Mouse (Mus musculus) midbrain, embryonic 10.5 days (tissue): ENCODE measurements around the gene Dab1. TPM values are rescaled to one million over a fixed set of nuclear protein-coding genes. Genes with fewer than 3 reads are reported as not detected.

Experiments
- DNase-seq: peaks from one replicate; pipeline ENCODE4 v3.0.0-alpha.2; 2017; ENCODE audit warnings: low spot score
- H3K27ac ChIP-seq: fragments of 300-500 bp; sonication (generic); replicated peaks from 2 replicates; pipeline ENCODE4 v1.5.1; 2016; ENCODE audit warnings: mild to moderate bottlenecking
- H3K27me3 ChIP-seq: fragments of 300-500 bp; sonication (generic); 2 replicates; pipeline ENCODE4 v1.6.1; 2016; ENCODE audit warnings: low read depth, mild to moderate bottlenecking; ENCODE audit not compliant: poor library complexity, severe bottlenecking
- H3K36me3 ChIP-seq: fragments of 300-500 bp; sonication (generic); 2 replicates; pipeline ENCODE4 v1.6.1; 2016; ENCODE audit warnings: mild to moderate bottlenecking, moderate library complexity
- H3K4me1 ChIP-seq: fragments of 300-500 bp; sonication (generic); 2 replicates; pipeline ENCODE4 v1.6.1; 2016
- H3K4me3 ChIP-seq: fragments of 300-500 bp; sonication (generic); 2 replicates; pipeline ENCODE4 v1.5.1; 2016; ENCODE audit warnings: mild to moderate bottlenecking, moderate library complexity
- H3K9me3 ChIP-seq: fragments of 300-500 bp; sonication (generic); replicated peaks from 2 replicates; pipeline ENCODE4 v1.6.1; 2016; ENCODE audit warnings: mild to moderate bottlenecking
- WGBS: fragments of 180-500 bp; shearing (Covaris S2); methylation state at CpG from one replicate; pipeline ENCODE4 v1.1.7; 2016; 5-methylcytosine and 5-hydroxymethylcytosine counted together
- polyA plus RNA-seq: library from polyadenylated mRNA; unstranded; fragments of >200 nt; fragmentation: Nextera tagmentation; extraction: Ambion mirVana; gene quantifications from 2 replicates; pipeline ENCODE4 v1.2.1, GENCODE M21; 2016

Gene Dab1
- polyA plus RNA-seq, 1 experiment from 2014 or later, result 27.0 TPM

DNA sequence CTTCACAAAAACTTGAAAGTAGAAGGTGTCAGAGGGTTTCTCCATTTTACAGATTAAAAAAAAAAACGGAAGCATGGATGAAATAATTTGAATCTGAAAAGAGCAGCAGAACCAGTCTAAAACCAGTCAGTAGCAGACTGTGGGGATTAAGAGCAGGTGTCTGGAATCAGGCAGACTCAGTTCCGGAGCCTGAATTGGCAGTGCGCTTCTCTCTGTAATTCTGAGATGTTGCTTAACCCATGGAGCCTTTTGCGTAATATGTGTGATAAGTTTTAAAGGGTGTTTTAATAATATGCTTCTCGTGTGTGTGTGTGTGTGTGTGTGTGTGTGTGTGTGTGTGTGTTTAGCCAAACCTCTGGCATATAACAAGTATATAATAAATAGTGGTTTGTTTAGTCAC is 587.5 kb downstream of the Dab1 start:
- Histone ChIP-seq H3K27ac (no peak overlapping the region), H3K36me3 (no peaks in the 10 kb centered on the region), H3K9me3 (no peaks in the 10 kb centered on the region; the same call in 1 of the 2 replicates), H3K27me3 (no peaks in the 10 kb centered on the region), H3K4me3 (no peak overlapping the region), H3K4me1 (peaks cover 22% of the 10 kb centered on the region; the same call in 1 of the 2 replicates)
- DNase-seq, result no peak
- 81% methylated on average over 5 of the region's 5 CpGs for WGBS

DNA sequence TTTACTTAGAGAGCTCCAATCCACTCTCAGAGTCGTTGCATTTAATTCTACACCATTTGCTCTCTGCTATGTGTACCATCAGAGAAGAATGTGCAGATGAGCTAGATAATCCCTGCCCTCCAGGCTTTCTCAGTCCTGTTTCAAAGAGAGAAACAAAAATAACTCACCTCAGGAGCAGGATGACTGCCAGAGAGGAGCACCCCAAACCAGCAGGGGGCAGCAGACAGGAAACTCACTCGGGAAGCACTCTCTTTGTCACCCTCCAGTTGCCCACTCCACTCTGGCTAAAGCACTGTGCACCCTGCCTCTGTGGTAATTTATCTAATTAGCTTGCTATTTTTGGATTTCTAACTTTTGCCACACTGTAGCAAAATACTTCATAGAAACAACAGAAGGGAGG is 589.9 kb downstream of the Dab1 start:
- 23% methylated on average over 2 of the region's 2 CpGs for WGBS
- Histone ChIP-seq H3K4me1 (peaks cover 29% of the 10 kb centered on the region; the same call in 1 of the 2 replicates), H3K27ac (no peak overlapping the region), H3K4me3 (no peak overlapping the region), H3K27me3 (no peaks in the 10 kb centered on the region), H3K36me3 (no peaks in the 10 kb centered on the region), H3K9me3 (no peaks in the 10 kb centered on the region; the same call in 1 of the 2 replicates)
- DNase-seq, result peak; percentile 55

DNA sequence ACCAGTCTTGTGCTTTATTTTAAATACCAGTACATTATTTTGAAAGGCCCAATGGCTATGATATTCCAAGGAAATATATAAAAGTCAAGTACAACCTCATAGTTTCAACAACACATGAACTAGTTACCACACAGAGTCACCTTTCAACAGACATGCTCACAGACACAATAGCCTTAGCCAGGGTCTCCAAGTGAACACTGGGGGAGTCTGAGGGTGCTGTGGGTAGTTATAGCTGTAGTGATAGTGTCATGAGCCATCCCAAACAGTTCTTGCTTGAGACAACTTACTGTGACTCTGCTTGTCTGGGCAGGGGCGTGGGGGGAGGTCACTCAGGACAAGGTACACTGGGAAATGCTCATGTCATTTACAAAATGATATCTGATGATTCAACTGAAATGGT is 591.6 kb downstream of the Dab1 start:
- Histone ChIP-seq H3K4me1 (peaks cover 35% of the 10 kb centered on the region), H3K9me3 (no peaks in the 10 kb centered on the region; the same call in 1 of the 2 replicates), H3K27ac (no peak overlapping the region), H3K4me3 (no peak overlapping the region), H3K36me3 (no peaks in the 10 kb centered on the region), H3K27me3 (no peaks in the 10 kb centered on the region; the same call in 1 of the 2 replicates)
- DNase-seq, result no peak
- whole genome bisulfite sequencing, result 76% methylated on average over 1 of the region's 1 CpGs

DNA sequence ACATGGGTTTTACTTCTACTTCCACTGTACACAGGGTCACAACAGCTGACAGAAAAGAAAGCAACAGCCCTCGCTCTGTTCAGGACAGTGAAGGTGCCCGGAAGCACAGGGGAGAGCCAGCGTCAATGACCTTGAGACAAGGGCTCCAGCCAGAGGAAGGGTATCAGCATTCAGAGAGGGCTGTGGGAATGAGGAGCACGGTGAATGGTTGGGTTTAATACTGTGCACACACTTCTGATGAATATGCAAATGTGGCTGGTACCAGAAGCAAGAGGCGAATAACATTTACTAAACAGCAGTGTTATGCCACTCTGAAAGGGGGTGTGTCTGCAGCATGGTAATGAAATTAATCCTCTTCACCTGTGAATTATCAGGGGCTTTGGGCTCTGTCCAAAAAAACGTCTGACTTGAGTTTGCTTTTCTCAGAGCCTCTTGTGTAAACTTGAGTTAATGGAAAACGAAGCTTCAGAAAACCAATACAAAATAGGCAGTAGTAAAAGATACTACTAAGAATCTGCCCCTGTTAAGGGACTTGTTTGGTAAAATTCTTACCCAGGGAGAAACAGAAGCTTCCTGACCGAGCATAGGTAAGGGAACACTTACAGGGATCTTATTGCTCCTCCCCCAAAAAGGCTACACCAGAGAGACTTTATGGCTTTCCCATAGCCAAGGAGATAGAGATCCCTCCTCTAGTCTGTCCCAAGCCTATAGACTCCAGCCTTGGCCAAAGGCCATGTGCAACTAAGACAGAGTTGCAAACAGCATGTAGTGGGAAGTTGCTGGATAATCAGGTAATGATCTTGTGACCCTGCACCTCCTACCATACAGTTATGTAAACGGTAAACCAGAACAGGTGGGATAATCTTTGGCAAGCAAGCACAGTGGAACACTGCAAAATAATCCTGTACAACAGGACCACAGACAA is 592.6 kb downstream of the Dab1 start:
- Histone ChIP-seq H3K4me3 (no peak overlapping the region), H3K27me3 (no peaks in the 10 kb centered on the region; the same call in 1 of the 2 replicates), H3K27ac (no peak overlapping the region; the same call in 1 of the 2 replicates), H3K4me1 (peaks cover 37% of the 10 kb centered on the region), H3K9me3 (no peaks in the 10 kb centered on the region; the same call in 1 of the 2 replicates), H3K36me3 (no peaks in the 10 kb centered on the region)
- no peak for DNase-seq
- 79% methylated on average over 9 of the region's 9 CpGs for WGBS

DNA sequence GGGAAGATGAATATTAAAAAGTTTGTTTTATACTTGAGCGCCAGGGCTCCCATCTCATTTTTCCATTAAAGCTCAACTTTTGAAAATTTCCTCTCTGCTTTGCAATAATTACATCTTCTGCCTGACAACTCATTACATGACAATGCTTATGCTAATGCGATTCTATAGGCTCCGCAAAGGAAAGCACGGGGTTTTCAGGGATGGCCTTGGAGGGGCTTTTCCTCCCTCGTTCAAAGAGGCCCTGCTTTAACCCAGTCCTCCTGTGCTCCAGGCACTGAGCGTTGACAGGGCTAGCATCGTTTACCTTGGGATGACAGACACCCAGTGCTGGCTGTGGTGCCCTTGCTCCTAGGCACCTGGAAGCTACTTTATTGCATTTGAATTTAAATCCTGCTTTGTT is 595.6 kb downstream of the Dab1 start:
- 35% methylated on average over 7 of the region's 7 CpGs for whole genome bisulfite sequencing
- Histone ChIP-seq H3K4me3 (no peak overlapping the region), H3K27me3 (no peaks in the 10 kb centered on the region; the same call in none of the 2 replicates), H3K4me1 (peaks cover 43% of the 10 kb centered on the region), H3K9me3 (no peaks in the 10 kb centered on the region; the same call in 1 of the 2 replicates), H3K27ac (peak overlapping the region; percentile 49; the same call in 1 of the 2 replicates), H3K36me3 (no peaks in the 10 kb centered on the region)
- DNase-seq, result no peak

DNA sequence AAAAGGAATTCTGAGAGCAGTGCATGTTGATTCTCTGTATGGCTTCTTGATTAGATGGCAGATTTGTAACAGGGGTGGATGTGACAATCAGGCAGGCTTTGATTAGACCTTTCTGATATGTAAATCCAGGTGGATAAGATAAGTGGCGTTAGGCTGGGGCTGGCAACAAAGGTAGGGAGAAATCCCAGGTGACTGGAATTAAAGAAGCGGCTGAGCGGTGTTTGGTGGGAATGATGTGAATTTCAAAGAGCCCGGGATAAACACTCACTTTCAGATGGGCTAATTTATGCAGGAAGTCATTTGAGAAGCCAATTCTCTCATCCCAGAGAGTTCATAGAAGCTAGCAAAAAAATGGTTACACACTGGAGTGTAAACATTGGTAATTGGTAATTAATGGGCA is 598.2 kb downstream of the Dab1 start:
- Histone ChIP-seq H3K36me3 (no peaks in the 10 kb centered on the region), H3K4me3 (no peak overlapping the region), H3K9me3 (no peaks in the 10 kb centered on the region), H3K27ac (no peak overlapping the region), H3K27me3 (no peaks in the 10 kb centered on the region; the same call in none of the 2 replicates), H3K4me1 (peaks cover 37% of the 10 kb centered on the region)
- 55% methylated on average over 4 of the region's 4 CpGs for WGBS
- no peak for DNase-seq

DNA sequence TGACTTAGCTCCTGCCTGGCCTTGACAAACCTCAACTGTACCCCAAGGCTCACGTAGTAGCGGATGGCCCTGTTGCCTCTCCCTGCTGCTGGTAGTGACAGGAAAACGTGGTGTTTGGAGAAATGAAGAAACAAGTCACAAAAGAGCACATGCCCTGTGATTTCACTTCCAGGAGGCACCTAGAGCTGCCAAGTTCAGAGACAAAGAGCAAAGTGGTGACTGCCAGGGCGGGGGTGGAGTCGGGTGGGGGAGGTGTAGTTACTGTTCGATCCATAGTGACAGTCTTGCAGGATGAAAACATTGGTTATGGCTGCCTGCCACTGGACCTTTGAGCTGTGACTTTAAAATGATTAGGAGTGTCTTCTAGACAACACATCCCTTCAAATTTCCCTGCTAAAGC is 599.6 kb downstream of the Dab1 start:
- Histone ChIP-seq H3K4me3 (no peak overlapping the region), H3K36me3 (no peaks in the 10 kb centered on the region), H3K4me1 (peaks cover 33% of the 10 kb centered on the region), H3K27ac (no peak overlapping the region; the same call in 1 of the 2 replicates), H3K27me3 (no peaks in the 10 kb centered on the region; the same call in none of the 2 replicates), H3K9me3 (no peaks in the 10 kb centered on the region)
- DNase-seq, result no peak
- WGBS, result 80% methylated on average over 6 of the region's 6 CpGs

DNA sequence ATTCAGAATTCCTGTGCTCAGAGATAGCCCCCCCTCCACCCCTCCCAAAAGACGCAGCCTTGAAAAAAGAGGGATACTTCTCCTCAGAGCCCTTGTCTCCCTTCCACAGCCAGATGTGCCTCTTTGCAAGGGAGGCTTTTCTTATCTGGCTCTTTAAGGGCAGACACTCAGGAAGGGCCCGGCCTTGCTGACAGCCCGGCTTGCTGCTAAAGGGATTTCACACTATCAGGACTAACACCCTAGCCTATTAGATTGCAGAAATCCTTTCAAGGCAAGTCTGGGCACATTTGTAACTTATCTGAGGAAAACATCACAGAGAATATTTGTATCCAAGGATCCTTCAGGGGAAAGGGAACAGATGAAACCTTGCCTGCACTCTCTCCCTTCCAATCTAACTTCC is 600.9 kb downstream of the Dab1 start:
- DNase-seq, result no peak
- Histone ChIP-seq H3K36me3 (no peaks in the 10 kb centered on the region), H3K27me3 (no peaks in the 10 kb centered on the region; the same call in none of the 2 replicates), H3K27ac (no peak overlapping the region), H3K9me3 (no peaks in the 10 kb centered on the region), H3K4me3 (no peak overlapping the region), H3K4me1 (peaks cover 28% of the 10 kb centered on the region)
- 41% methylated on average over 3 of the region's 3 CpGs for WGBS

DNA sequence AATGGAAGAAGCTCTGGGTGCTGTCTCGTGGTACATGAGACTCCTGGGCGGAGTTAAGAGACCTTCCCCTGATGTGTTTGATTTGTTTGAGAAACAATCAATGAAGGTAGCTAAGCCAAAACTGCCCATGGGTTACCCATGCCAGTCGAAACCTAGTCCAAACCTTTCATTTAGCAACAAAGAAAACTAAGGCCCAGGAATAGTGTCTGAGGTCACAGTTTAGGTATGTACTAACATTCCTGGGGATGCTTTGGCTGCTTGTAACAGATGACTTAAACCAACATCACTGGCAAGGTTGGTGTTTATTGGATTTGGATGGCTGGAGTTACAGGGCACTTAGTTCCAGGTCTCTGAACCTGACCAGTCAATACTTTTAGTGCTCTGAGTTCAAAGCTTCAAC is 610.1 kb downstream of the Dab1 start:
- no peak overlapping the region for H3K27ac ChIP-seq

DNA sequence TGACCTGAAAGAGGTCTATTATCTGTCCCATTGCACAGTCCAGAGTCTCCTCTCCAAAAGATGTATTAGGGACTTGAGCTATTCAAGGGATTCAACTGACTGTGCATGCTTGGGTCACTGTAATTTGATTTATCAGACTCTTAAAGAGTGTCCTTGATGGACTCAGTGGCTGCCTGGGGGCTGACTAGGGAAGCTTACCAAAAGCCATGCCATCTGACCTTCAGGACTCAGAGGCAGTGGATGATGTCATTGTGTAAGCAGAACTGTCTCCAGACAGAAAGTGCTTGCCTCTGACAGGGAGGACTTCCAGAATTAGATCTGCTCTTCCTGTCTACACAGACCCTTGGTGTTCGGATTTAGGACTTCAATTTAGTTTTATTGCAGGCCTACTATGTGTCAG is 627.3 kb downstream of the Dab1 start:
- Histone ChIP-seq H3K27me3 (no peaks in the 10 kb centered on the region), H3K9me3 (no peaks in the 10 kb centered on the region), H3K36me3 (no peaks in the 10 kb centered on the region), H3K27ac (no peak overlapping the region), H3K4me3 (no peak overlapping the region), H3K4me1 (0 out of 2 replicates have a peak, but pooled peaks cover 3% of the 10 kb centered on the region)
- 77% methylated on average over 1 of the region's 1 CpGs for WGBS
- DNase-seq, result no peak

More for the DNA sequence above, 610.1 kb downstream of the Dab1 start:
- Histone ChIP-seq H3K9me3 (no peaks in the 10 kb centered on the region), H3K27me3 (no peaks in the 10 kb centered on the region), H3K36me3 (no peaks in the 10 kb centered on the region), H3K4me3 (no peak overlapping the region), H3K4me1 (no peaks in the 10 kb centered on the region)
- DNase-seq, result no peak
- 85% methylated on average over 3 of the region's 3 CpGs for WGBS

DNA sequence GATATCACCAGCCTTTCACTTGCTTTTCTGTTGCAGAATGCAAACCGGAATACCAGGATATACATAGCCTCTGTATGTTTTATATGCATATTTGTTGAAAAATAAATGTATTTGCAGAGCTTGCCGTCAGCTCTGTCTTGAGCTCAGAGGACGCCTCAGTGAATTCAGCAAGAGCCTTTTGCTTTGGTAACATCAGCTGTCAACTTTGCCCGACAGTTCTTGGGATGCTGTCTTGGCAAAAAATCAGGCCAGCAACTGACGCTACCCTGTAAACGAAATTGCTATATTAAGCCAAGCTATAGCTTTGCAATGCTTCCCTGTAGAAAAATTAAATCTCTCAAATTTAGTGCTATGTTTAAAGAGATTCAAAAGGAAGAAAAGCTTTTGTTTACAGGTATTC is 630.3 kb downstream of the Dab1 start:
- H3K27ac ChIP-seq, result no peak overlapping the region
- no peaks in the 10 kb centered on the region for H3K27me3 ChIP-seq
- H3K4me3 ChIP-seq, result no peak overlapping the region
- H3K36me3 ChIP-seq, result no peaks in the 10 kb centered on the region
- H3K4me1 ChIP-seq, result 0 out of 2 replicates have a peak, but pooled peaks cover 3% of the 10 kb centered on the region
- 86% methylated on average over 6 of the region's 6 CpGs for WGBS
- DNase-seq, result no peak
- no peaks in the 10 kb centered on the region for H3K9me3 ChIP-seq

DNA sequence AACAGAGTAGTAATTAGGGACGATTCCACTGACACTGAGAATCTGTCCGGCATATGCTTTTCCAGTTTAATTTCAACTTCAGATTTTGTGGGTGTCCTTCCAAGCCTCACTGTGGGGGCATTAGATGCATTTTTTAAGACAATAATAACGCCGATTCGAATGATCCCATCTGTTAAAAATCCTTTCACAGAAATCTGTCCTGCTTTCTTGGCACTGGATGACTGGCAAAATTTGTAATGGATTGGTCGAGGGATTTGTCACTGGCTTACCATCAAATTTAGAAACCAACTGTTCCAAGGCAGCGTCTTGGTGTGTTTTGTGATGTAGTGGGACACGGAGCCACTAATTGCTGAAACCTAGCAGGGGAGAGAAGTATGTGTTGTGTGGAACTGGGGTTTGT is 638.6 kb downstream of the Dab1 start:
- Histone ChIP-seq H3K9me3 (no peaks in the 10 kb centered on the region), H3K27ac (no peak overlapping the region), H3K4me3 (no peak overlapping the region), H3K36me3 (no peaks in the 10 kb centered on the region), H3K27me3 (no peaks in the 10 kb centered on the region), H3K4me1 (no peaks in the 10 kb centered on the region)
- no peak for DNase-seq
- 94% methylated on average over 8 of the region's 8 CpGs for WGBS
